Mouse (Mus musculus) heart, postnatal 0 days (tissue): ENCODE measurements at regions not wholly inside any gene's neighbourhood (a gene's known extent, or its start where the extent isn't known, plus 50 kb on each side); places are given as distances from the start of the nearest gene placed in this dataset.

Source experiments
- ATAC-seq: fragments of 200-750 bp; cut with Nextera tagmentation; 2 replicates; pipeline ENCODE4 v1.8.0; 2017; ENCODE audit warnings: low read depth, moderate number of reproducible peaks, moderate library complexity; ENCODE audit not compliant: insufficient read depth
- DNase-seq: peaks from one replicate; pipeline ENCODE4 v3.0.0-alpha.2; 2016; ENCODE audit warnings: low spot score
- H3K27ac ChIP-seq: fragments of 300-500 bp; sonication (generic); 2 replicates; pipeline ENCODE4 v1.5.1; 2014; ENCODE audit warnings: low read depth, mild to moderate bottlenecking
- H3K27me3 ChIP-seq: fragments of 300-500 bp; sonication (generic); 2 replicates; pipeline ENCODE4 v1.6.1; 2014; ENCODE audit warnings: low read length, mixed read lengths; ENCODE audit not compliant: control insufficient read depth, insufficient read depth
- H3K36me3 ChIP-seq: fragments of 300-500 bp; sonication (generic); replicated peaks from 2 replicates; pipeline ENCODE4 v1.6.1; 2014; ENCODE audit warnings: low read length, mixed read lengths; ENCODE audit not compliant: control insufficient read depth, insufficient read depth
- H3K4me1 ChIP-seq: fragments of 300-500 bp; sonication (generic); 2 replicates; pipeline ENCODE4 v1.6.1; 2014; ENCODE audit warnings: antibody characterized with exemption; ENCODE audit not compliant: control insufficient read depth, insufficient read depth
- H3K4me2 ChIP-seq: fragments of 300-500 bp; sonication (generic); 2 replicates; pipeline ENCODE4 v1.6.1; 2014; ENCODE audit warnings: low read depth, mild to moderate bottlenecking, low read length, moderate library complexity
- H3K4me3 ChIP-seq: fragments of 300-500 bp; sonication (generic); 2 replicates; pipeline ENCODE4 v1.5.1; 2014; ENCODE audit warnings: low read depth, low read length
- H3K9ac ChIP-seq: fragments of 300-500 bp; sonication (generic); replicated peaks from 2 replicates; pipeline ENCODE4 v1.6.1; 2014; ENCODE audit warnings: low read depth, low read length, mixed read lengths
- H3K9me3 ChIP-seq: fragments of 300-500 bp; sonication (generic); replicated peaks from 2 replicates; pipeline ENCODE4 v1.6.1; 2016; ENCODE audit warnings: low read length; ENCODE audit not compliant: control insufficient read depth
- CTCF ChIP-seq: IDR thresholded peaks from 2 replicates; pipeline ENCODE4 v1.5.1; 2016; ENCODE audit warnings: antibody characterized with exemption, control low read depth, low read depth
- EP300 ChIP-seq: IDR thresholded peaks from 2 replicates; pipeline ENCODE4 v1.6.1; 2016; ENCODE audit warnings: antibody characterized with exemption, low read depth
- WGBS: fragments of 180-500 bp; shearing (Covaris S2); extraction: QIAGEN DNeasy Blood & Tissue Kit; methylation state at CpG from one replicate; pipeline ENCODE4 v1.1.7; 2014; 5-methylcytosine and 5-hydroxymethylcytosine counted together

- Histone ChIP-seq H3K9me3 (no peaks in the 10 kb centered on the region), H3K4me2 (no peak overlapping the region), H3K36me3 (no peaks in the 10 kb centered on the region), H3K9ac (no peak overlapping the region), H3K4me1 (no peaks in the 10 kb centered on the region), H3K27ac (no peak overlapping the region), H3K27me3 (no peaks in the 10 kb centered on the region), H3K4me3 (no peak overlapping the region)
- DNase-seq (no peak), ATAC-seq (no peak)
- TF ChIP-seq EP300: no peak
- no peak for TF ChIP-seq CTCF
- WGBS: 59% methylated on average over 6 of the region's 6 CpGs
These were observed 62.1 kb upstream of the Tgif1 start for GRCm38 (mm10) chr17:70915445-70915844.

GRCm38 (mm10) chr17:70910238-70910637, 56.9 kb upstream of the Tgif1 start:
- no peak overlapping the region for H3K4me2 ChIP-seq
- no peak for TF ChIP-seq EP300
- no peak; the same call in 1 of the 2 replicates for TF ChIP-seq CTCF
- no peaks in the 10 kb centered on the region for H3K27me3 ChIP-seq
- 70% methylated on average over 2 of the region's 2 CpGs for WGBS
- no peaks in the 10 kb centered on the region for H3K4me1 ChIP-seq
- DNase-seq: no peak
- ATAC-seq: no peak
- no peak overlapping the region for H3K9ac ChIP-seq
- no peak overlapping the region for H3K4me3 ChIP-seq
- no peaks in the 10 kb centered on the region for H3K36me3 ChIP-seq
- H3K9me3 ChIP-seq: no peaks in the 10 kb centered on the region
- H3K27ac ChIP-seq: no peak overlapping the region

GRCm38 (mm10) chr17:70909573-70909972, 56.2 kb upstream of the Tgif1 start:
- Histone ChIP-seq H3K4me2 (no peak overlapping the region), H3K4me1 (no peaks in the 10 kb centered on the region), H3K36me3 (no peaks in the 10 kb centered on the region), H3K4me3 (no peak overlapping the region), H3K9ac (no peak overlapping the region), H3K27ac (no peak overlapping the region), H3K9me3 (no peaks in the 10 kb centered on the region), H3K27me3 (no peaks in the 10 kb centered on the region)
- no peak for DNase-seq
- 74% methylated on average over 3 of the region's 3 CpGs for WGBS
- ATAC-seq: no peak
- TF ChIP-seq CTCF (no peak), EP300 (no peak)

GRCm38 (mm10) chr17:70908328-70908727, 55.0 kb upstream of the Tgif1 start:
- Histone ChIP-seq H3K4me2 (no peak overlapping the region), H3K4me1 (no peaks in the 10 kb centered on the region), H3K9ac (no peak overlapping the region), H3K9me3 (no peaks in the 10 kb centered on the region), H3K36me3 (no peaks in the 10 kb centered on the region), H3K4me3 (no peak overlapping the region), H3K27me3 (no peaks in the 10 kb centered on the region), H3K27ac (no peak overlapping the region)
- 69% methylated on average over 2 of the region's 2 CpGs for WGBS
- no peak for TF ChIP-seq CTCF
- no peak for TF ChIP-seq EP300
- DNase-seq (no peak), ATAC-seq (no peak)
